Mouse (Mus musculus) heart, adult 2 months (tissue): ENCODE results near the gene Olfr1367.

ENCODE experiments used
- CTCF ChIP-seq: fragments of 200-600 bp; IDR thresholded peaks from 2 replicates; pipeline ENCODE4 v1.8.1; 2022; ENCODE audit warnings: antibody characterized with exemption, mild to moderate bottlenecking, moderate library complexity
- EP300 ChIP-seq: fragments of 200-500 bp; IDR thresholded peaks from 2 replicates; pipeline ENCODE4 v1.6.1; 2011; ENCODE audit warnings: low read depth, low read length, control low read depth; ENCODE audit not compliant: insufficient read depth
- POLR2A ChIP-seq: fragments of 200-500 bp; IDR thresholded peaks from 2 replicates; pipeline ENCODE4 v1.6.1; 2011; ENCODE audit warnings: mild to moderate bottlenecking, low read depth, low read length, control low read depth; ENCODE audit not compliant: insufficient read depth

DNA sequence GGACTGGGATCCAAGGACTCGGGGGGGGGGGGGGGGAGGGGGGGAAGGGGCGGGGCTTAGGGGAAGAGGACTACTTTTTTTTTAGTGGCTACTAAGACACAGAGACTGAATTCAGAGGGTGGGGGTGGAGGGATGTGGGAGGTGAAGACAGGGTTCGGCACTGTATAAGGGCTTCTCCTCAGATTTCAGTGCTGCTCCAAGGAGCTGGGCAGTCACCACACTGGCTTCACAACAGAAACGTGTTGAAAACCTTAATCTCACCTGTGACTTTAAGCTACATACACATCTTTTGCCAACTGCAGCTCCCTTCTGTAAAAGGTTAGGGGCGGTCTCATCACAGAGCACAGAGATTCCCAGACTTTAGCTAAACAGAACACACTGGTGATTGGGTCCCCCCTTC lies 33.9 kb upstream of the Olfr1367 start:
- TF ChIP-seq CTCF (no peak), POLR2A (no peak), EP300 (no peak)
